Mouse (Mus musculus) hindbrain, postnatal 0 days (tissue): ENCODE results near the gene 5730522E02Rik. TPM values are rescaled to one million over a fixed set of nuclear protein-coding genes. Genes with fewer than 3 reads are reported as not detected.
"Not testable (repeated sequence)": the region's sequence is repeated elsewhere in the genome, so short reads cannot be mapped to it uniquely, and the experiment has no call there.

Source experiments
- ATAC-seq: fragments of 200-750 bp; cut with Nextera tagmentation; 2 replicates; pipeline ENCODE4 v1.8.0; 2017; ENCODE audit warnings: mild to moderate bottlenecking, moderate TSS enrichment, moderate library complexity
- DNase-seq: peaks from one replicate; pipeline ENCODE4 v3.0.0-alpha.2; 2015; ENCODE audit warnings: low spot score
- H3K27ac ChIP-seq: fragments of 300-500 bp; sonication (generic); 2 replicates; pipeline ENCODE4 v1.5.1; 2014; ENCODE audit warnings: mild to moderate bottlenecking
- H3K27me3 ChIP-seq: fragments of 300-500 bp; sonication (generic); 2 replicates; pipeline ENCODE4 v1.6.1; 2014; ENCODE audit warnings: low read length, mixed read lengths; ENCODE audit not compliant: insufficient read depth
- H3K36me3 ChIP-seq: fragments of 300-500 bp; sonication (generic); 2 replicates; pipeline ENCODE4 v1.6.1; 2014; ENCODE audit warnings: low read length, mixed read lengths; ENCODE audit not compliant: insufficient read depth
- H3K4me1 ChIP-seq: fragments of 300-500 bp; sonication (generic); 2 replicates; pipeline ENCODE4 v1.6.1; 2014; ENCODE audit warnings: antibody characterized with exemption, low read length, mixed read lengths; ENCODE audit not compliant: insufficient read depth
- H3K4me2 ChIP-seq: fragments of 300-500 bp; sonication (generic); 2 replicates; pipeline ENCODE4 v1.6.1; 2014; ENCODE audit warnings: low read depth, mild to moderate bottlenecking, low read length, moderate library complexity, mixed read lengths
- H3K4me3 ChIP-seq: fragments of 300-500 bp; sonication (generic); 2 replicates; pipeline ENCODE4 v1.5.1; 2014; ENCODE audit warnings: low read length
- H3K9ac ChIP-seq: fragments of 300-500 bp; sonication (generic); replicated peaks from 2 replicates; pipeline ENCODE4 v1.6.1; 2014; ENCODE audit warnings: mild to moderate bottlenecking, low read length, moderate library complexity, mixed read lengths
- H3K9me3 ChIP-seq: fragments of 300-500 bp; sonication (generic); 2 replicates; pipeline ENCODE4 v1.6.1; 2016; ENCODE audit warnings: low read length, mixed read lengths
- CTCF ChIP-seq: IDR thresholded peaks from 2 replicates; pipeline ENCODE4 v1.5.1; 2016; ENCODE audit warnings: antibody characterized with exemption, control low read depth, low read depth
- WGBS: fragments of 180-500 bp; shearing (Covaris S2); extraction: QIAGEN DNeasy Blood & Tissue Kit; methylation state at CpG from one replicate; pipeline ENCODE4 v1.1.7; 2014; 5-methylcytosine and 5-hydroxymethylcytosine counted together
- polyA plus RNA-seq: library from polyadenylated mRNA; unstranded; fragments of >200 nt; fragmentation: Nextera tagmentation; extraction: Ambion mirVana; gene quantifications from 2 replicates; pipeline ENCODE4 v1.2.1, GENCODE M21; 2015
- total RNA-seq: library from RNA; depleted of rRNA; stranded (reverse); fragments of >200 nt; gene quantifications from 2 replicates; pipeline ENCODE4 v1.2.3, GENCODE M21; 2014; rRNA removed

The 5730522E02Rik gene
- total RNA-seq: 2.5 and 5.4 TPM in 2 replicates
- 11.6 and 12.4 TPM in 2 replicates for polyA plus RNA-seq

GRCm38 (mm10) chr11:26210582-26211180 is at the start of gene 5730522E02Rik:
TSS of gene 5730522E02Rik (minus strand) at chr11:26210763.
- no peaks in the 10 kb centered on the region for H3K27me3 ChIP-seq
- no peak for TF ChIP-seq CTCF
- DNase-seq (peak; percentile 9), ATAC-seq (no peak; the same call in 1 of the 2 replicates)
- H3K4me1 ChIP-seq: no peaks in the 10 kb centered on the region
- no peaks in the 10 kb centered on the region for H3K9me3 ChIP-seq
- peak within 1 kb of the TSS; percentile 95 for H3K27ac ChIP-seq
- WGBS: 2% methylated on average over 31 of the region's 31 CpGs
- no peaks in the 10 kb centered on the region for H3K36me3 ChIP-seq
- peak within 1 kb of the TSS; percentile 76 for H3K4me3 ChIP-seq
- H3K9ac ChIP-seq: peak within 1 kb of the TSS; percentile 85
- peak within 1 kb of the TSS; percentile 86 for H3K4me2 ChIP-seq

GRCm38 (mm10) chr11:26236540-26236939 is 26.0 kb upstream of the 5730522E02Rik start:
- TF ChIP-seq CTCF: no peak
- ATAC-seq (no peak), DNase-seq (no peak)
- no peaks in the 10 kb centered on the region for H3K9me3 ChIP-seq
- no peak overlapping the region for H3K4me3 ChIP-seq
- no peaks in the 10 kb centered on the region for H3K27me3 ChIP-seq
- H3K4me1 ChIP-seq: no peaks in the 10 kb centered on the region
- WGBS: 91% methylated on average over 1 of the region's 1 CpGs
- H3K9ac ChIP-seq: no peak overlapping the region
- no peak overlapping the region for H3K4me2 ChIP-seq
- no peaks in the 10 kb centered on the region for H3K36me3 ChIP-seq
- no peak overlapping the region for H3K27ac ChIP-seq

- WGBS: 52% methylated on average over 1 of the region's 1 CpGs
These were observed 19.3 kb upstream of the 5730522E02Rik start for GRCm38 (mm10) chr11:26229895-26230294.

GRCm38 (mm10) chr11:26213643-26214042 is 3.1 kb upstream of the 5730522E02Rik start:
- H3K4me2 ChIP-seq, H3K4me3 ChIP-seq, H3K36me3 ChIP-seq, H3K27ac ChIP-seq, DNase-seq, ATAC-seq, H3K9ac ChIP-seq, H3K4me1 ChIP-seq, H3K9me3 ChIP-seq, H3K27me3 ChIP-seq: not testable (repeated sequence)
- 93% methylated on average over 1 of the region's 1 CpGs for WGBS

More at GRCm38 (mm10) chr11:26229895-26230294, 19.3 kb upstream of the 5730522E02Rik start:
- no peak for DNase-seq
- Histone ChIP-seq H3K9ac (no peak overlapping the region), H3K4me3 (no peak overlapping the region), H3K36me3 (no peaks in the 10 kb centered on the region), H3K9me3 (no peaks in the 10 kb centered on the region), H3K27me3 (no peaks in the 10 kb centered on the region), H3K4me2 (no peak overlapping the region), H3K27ac (no peak overlapping the region), H3K4me1 (no peaks in the 10 kb centered on the region)
- TF ChIP-seq CTCF: no peak
- ATAC-seq: no peak

- Histone ChIP-seq H3K9me3 (no peaks in the 10 kb centered on the region), H3K4me2 (peak overlapping the region; percentile 86), H3K4me1 (no peaks in the 10 kb centered on the region), H3K27ac (peak overlapping the region; percentile 95), H3K27me3 (no peaks in the 10 kb centered on the region), H3K9ac (peak overlapping the region; percentile 85), H3K36me3 (no peaks in the 10 kb centered on the region), H3K4me3 (peak overlapping the region; percentile 76)
- DNase-seq: peak; percentile 84
- 2% methylated on average over 28 of the region's 73 CpGs for WGBS
- ATAC-seq: peak; percentile 96
- peak; percentile 20; the same call in 1 of the 2 replicates for TF ChIP-seq CTCF
These were observed 567 bp downstream of the 5730522E02Rik start for GRCm38 (mm10) chr11:26209811-26210581.

- ATAC-seq (no peak), DNase-seq (no peak)
- Histone ChIP-seq H3K27me3 (no peaks in the 10 kb centered on the region), H3K27ac (no peak overlapping the region), H3K9ac (no peak overlapping the region), H3K9me3 (no peaks in the 10 kb centered on the region), H3K36me3 (no peaks in the 10 kb centered on the region), H3K4me3 (no peak overlapping the region), H3K4me1 (no peaks in the 10 kb centered on the region), H3K4me2 (no peak overlapping the region)
- WGBS: 83% methylated on average over 2 of the region's 2 CpGs
- TF ChIP-seq CTCF: no peak
These were observed 7.1 kb downstream of the 5730522E02Rik start for GRCm38 (mm10) chr11:26203466-26203865.
